Mouse (Mus musculus) C2C12 (cell line): ENCODE results near the gene Helz2. TPM values are rescaled to one million over a fixed set of nuclear protein-coding genes. Genes with fewer than 3 reads are reported as not detected.

Experiments
- H3K27me3 ChIP-seq: one replicate; pipeline ENCODE4 v1.6.1; 2011; ENCODE audit not compliant: control insufficient read depth, insufficient read depth, insufficient read length
- H3K36me3 ChIP-seq: one replicate; pipeline ENCODE4 v1.6.1; 2011; ENCODE audit not compliant: control insufficient read depth, insufficient read depth
- H3K4me3 ChIP-seq: one replicate; pipeline ENCODE4 v1.5.1; 2011; ENCODE audit warnings: mild to moderate bottlenecking, control low read depth; ENCODE audit not compliant: poor library complexity, insufficient read depth, severe bottlenecking
- H3K79me2 ChIP-seq: one replicate; pipeline ENCODE4 v1.6.1; 2011; ENCODE audit not compliant: control insufficient read depth, insufficient read depth
- H3K79me3 ChIP-seq: one replicate; pipeline ENCODE4 v1.6.1; 2011; ENCODE audit warnings: low read depth, control low read depth
- H3ac ChIP-seq: one replicate; pipeline ENCODE3; 2011; ENCODE audit warnings: low read depth; ENCODE audit not compliant: control insufficient read depth, insufficient read length
- CEBPB ChIP-seq: IDR thresholded peaks from one replicate; pipeline ENCODE4 v1.6.1; 2011; ENCODE audit warnings: low read depth, mild to moderate bottlenecking, control low read depth, moderate library complexity
- CTCF ChIP-seq: IDR thresholded peaks from one replicate; pipeline ENCODE4 v1.5.1; 2011; ENCODE audit not compliant: control insufficient read depth, insufficient read depth, insufficient read length
- FOSL1 ChIP-seq: IDR thresholded peaks from one replicate; pipeline ENCODE4 v1.8.0; 2011; ENCODE audit warnings: mild to moderate bottlenecking, low read length; ENCODE audit not compliant: poor library complexity, insufficient read depth, severe bottlenecking
- MAX ChIP-seq: IDR thresholded peaks from one replicate; pipeline ENCODE4 v1.6.1; 2011; ENCODE audit warnings: mild to moderate bottlenecking, control low read depth
- MYOD1 ChIP-seq: IDR thresholded peaks from one replicate; pipeline ENCODE4 v1.6.1; 2011; ENCODE audit warnings: low read depth; ENCODE audit not compliant: control insufficient read depth, insufficient read length
- MYOG ChIP-seq: IDR thresholded peaks from one replicate; pipeline ENCODE4 v1.6.1; 2011; ENCODE audit not compliant: control insufficient read depth, insufficient read length; ENCODE audit errors: extremely low read depth
- USF1 ChIP-seq: IDR thresholded peaks from one replicate; pipeline ENCODE4 v1.6.1; 2011; ENCODE audit warnings: low read depth, mild to moderate bottlenecking, control low read depth, moderate library complexity
- polyA plus RNA-seq: library from polyadenylated mRNA; unstranded; fragments of >200 nt; fragmentation: generic; extraction: Trizol; gene quantifications from one replicate; pipeline ENCODE4 v1.2.1, GENCODE M21; 2012; ENCODE audit warnings: missing spikeins

The Helz2 gene
- polyA plus RNA-seq, 1 experiment: 2.2 TPM

- H3K36me3 ChIP-seq: peaks cover 13% of the 10 kb centered on the region
- H3K79me3 ChIP-seq: no peaks in the 10 kb centered on the region
- H3ac ChIP-seq: no peak overlapping the region
- no peak for TF ChIP-seq FOSL1
- TF ChIP-seq MYOD1: no peak
- no peak for TF ChIP-seq MAX
- no peak for TF ChIP-seq USF1
- TF ChIP-seq CTCF: no peak
- no peak for TF ChIP-seq MYOG
- no peak for TF ChIP-seq CEBPB
- no peak overlapping the region for H3K4me3 ChIP-seq
- H3K27me3 ChIP-seq: no peaks in the 10 kb centered on the region
- no peaks in the 10 kb centered on the region for H3K79me2 ChIP-seq
Measured at GRCm38 (mm10) chr2:181238091-181238610, 3.7 kb downstream of the Helz2 start.

- H3K79me3 ChIP-seq: no peaks in the 10 kb centered on the region
- H3K27me3 ChIP-seq: no peaks in the 10 kb centered on the region
- H3ac ChIP-seq: no peak overlapping the region
- no peak overlapping the region for H3K4me3 ChIP-seq
- H3K79me2 ChIP-seq: no peaks in the 10 kb centered on the region
- H3K36me3 ChIP-seq: peaks cover 20% of the 10 kb centered on the region
- TF ChIP-seq FOSL1 (no peak), USF1 (no peak), MYOD1 (no peak), MAX (no peak), MYOG (no peak), CTCF (no peak), CEBPB (no peak)
Measured at GRCm38 (mm10) chr2:181237251-181238014, 4.4 kb downstream of the Helz2 start.

DNA sequence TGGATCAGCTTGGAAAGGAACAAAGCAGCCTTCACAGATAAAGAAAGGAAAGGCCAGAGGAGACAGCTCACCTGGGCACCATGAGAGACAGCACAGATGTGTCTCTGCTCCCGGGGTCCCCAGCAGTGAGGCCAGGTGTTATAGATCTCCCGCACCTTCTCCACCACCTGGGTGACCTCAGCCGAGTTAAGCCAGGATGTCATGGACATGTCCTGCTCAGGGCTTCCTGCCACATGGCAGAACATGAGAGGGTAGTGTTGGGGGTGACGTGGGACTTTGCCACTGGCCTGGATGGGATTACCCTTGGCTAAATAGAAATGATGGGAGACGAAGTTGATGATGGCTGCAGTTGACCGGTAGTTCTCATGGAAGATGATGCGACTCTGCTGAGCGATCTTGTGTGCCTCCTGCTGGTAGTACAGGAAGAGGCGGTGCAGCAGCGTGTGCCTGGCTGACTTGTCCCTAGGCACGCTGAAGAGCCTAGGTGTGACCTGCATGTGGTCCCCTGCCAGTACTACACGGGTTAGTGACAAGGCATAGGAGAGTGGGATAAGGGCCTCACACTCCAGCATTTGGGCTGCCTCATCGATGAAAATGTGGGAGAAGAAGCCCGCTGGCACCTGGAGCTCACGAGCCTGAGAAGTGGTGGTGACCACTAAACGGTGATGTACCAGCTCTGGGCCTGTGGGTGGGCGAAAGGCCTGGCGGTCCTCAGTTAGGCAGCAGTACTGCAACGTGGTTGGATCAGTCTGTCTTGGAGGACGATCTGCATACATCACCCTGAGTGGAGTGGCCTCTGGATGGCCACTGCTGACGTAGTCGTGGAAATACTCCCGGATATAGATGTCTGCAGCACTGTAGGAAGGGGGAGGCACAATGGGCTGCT, 5.9 kb downstream of the Helz2 start:
- no peak for TF ChIP-seq USF1
- no peak for TF ChIP-seq CTCF
- no peak for TF ChIP-seq MYOD1
- no peak for TF ChIP-seq MAX
- TF ChIP-seq FOSL1: no peak
- no peak for TF ChIP-seq MYOG
- no peak for TF ChIP-seq CEBPB
- Histone ChIP-seq H3K36me3 (peaks cover 24% of the 10 kb centered on the region), H3ac (no peak overlapping the region), H3K27me3 (no peaks in the 10 kb centered on the region), H3K79me2 (no peaks in the 10 kb centered on the region), H3K79me3 (no peaks in the 10 kb centered on the region), H3K4me3 (no peak overlapping the region)

- Histone ChIP-seq H3K36me3 (peaks cover 28% of the 10 kb centered on the region), H3K79me2 (no peaks in the 10 kb centered on the region), H3K4me3 (no peak overlapping the region), H3K79me3 (no peaks in the 10 kb centered on the region), H3ac (no peak overlapping the region), H3K27me3 (no peaks in the 10 kb centered on the region)
- TF ChIP-seq MYOD1 (no peak), FOSL1 (no peak), CEBPB (no peak), CTCF (no peak), MYOG (no peak), MAX (no peak), USF1 (no peak)
Measured at GRCm38 (mm10) chr2:181234680-181235079, 7.1 kb downstream of the Helz2 start.

DNA sequence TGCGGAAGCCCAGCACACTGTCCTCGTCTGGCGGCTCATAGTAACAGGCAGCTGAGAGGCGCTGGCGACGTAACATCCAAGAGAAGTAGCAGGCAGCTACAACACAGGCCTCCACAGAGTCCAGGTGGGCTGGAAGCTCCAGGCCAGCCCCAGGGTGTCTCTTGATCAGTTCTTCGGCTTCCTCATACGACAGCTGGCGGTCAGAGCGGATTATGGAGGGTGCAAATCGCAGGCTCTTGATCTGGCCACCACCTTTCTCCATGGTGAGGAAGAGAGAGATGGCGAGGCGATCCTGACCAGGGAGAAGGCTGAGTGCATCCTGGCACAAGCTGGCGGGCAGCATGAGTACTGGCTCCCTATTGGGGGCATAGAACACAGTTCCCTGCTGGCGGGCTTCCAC, 8.4 kb downstream of the Helz2 start:
- no peak overlapping the region for H3K4me3 ChIP-seq
- no peaks in the 10 kb centered on the region for H3K27me3 ChIP-seq
- no peaks in the 10 kb centered on the region for H3K79me2 ChIP-seq
- H3K36me3 ChIP-seq: peaks cover 28% of the 10 kb centered on the region
- no peaks in the 10 kb centered on the region for H3K79me3 ChIP-seq
- TF ChIP-seq USF1: no peak
- TF ChIP-seq MYOD1: no peak
- TF ChIP-seq CTCF: no peak
- no peak for TF ChIP-seq MYOG
- no peak for TF ChIP-seq MAX
- no peak for TF ChIP-seq CEBPB
- no peak for TF ChIP-seq FOSL1
- no peak overlapping the region for H3ac ChIP-seq
